In genomic region chr4:53153061-53153460, GRCm38 (mm10) we compare ENCODE assay signal across 18 mouse cellular contexts. TPM values are rescaled to one million over a fixed set of nuclear protein-coding genes. Genes with fewer than 3 reads are reported as not detected.
DNase-seq lines count a peak whose midpoint lies in the region; TF ChIP-seq lines count a peak whose summit lies in the region.
"Had no signal": no experiment of that assay in that cellular context is flagged by ENCODE, and none has a peak within 500 bp of the region (broad histone marks: within the 10 kb centered on the region; RNA-seq: fewer than 3 reads in every experiment).

No protein-coding gene starts in this region.

- DNase-seq in gastrocnemius, adult 2 months: no peak
- no peak for DNase-seq in gastrocnemius, postnatal 10 days
- peak; percentile 72 for DNase-seq in liver, adult 2 months (ENCODE audit: extremely low read depth, low read depth, low spot score)
- DNase-seq in liver: no peak
- DNase-seq in brain, adult 2 months (ENCODE audit: low read depth, low spot score): peak; percentile 30
- DNase-seq in hindbrain, embryonic 10.5 days (ENCODE audit: low spot score): no peak
- no peak for DNase-seq in lung, adult 2 months
- DNase-seq: adrenal gland, postnatal 14 days; cerebellum, adult 11-12 months; cerebellum, adult 9-11 months; embryo, embryonic 11 days; heart, postnatal 4 days had no signal

- no peaks in the 10 kb centered on the region for H3K36me3 ChIP-seq in liver, adult 2 months (ENCODE audit: control insufficient read depth, insufficient read depth, low read length)
- H3K36me3 ChIP-seq in hindbrain, embryonic 10.5 days: no peaks in the 10 kb centered on the region
- H3K36me3 ChIP-seq: embryonic facial prominence, embryonic 15.5 days; forebrain, embryonic 10.5 days; heart, embryonic 12.5 days; hindbrain, embryonic 13.5 days had no signal

- peaks cover 40% of the 10 kb centered on the region for H3K79me2 ChIP-seq in liver, adult 2 months (ENCODE audit: control insufficient read depth, insufficient read depth, low read length)

- no peak for TF ChIP-seq POLR2A in liver, adult 2 months (IDR thresholded peaks at IDR 0.05; ENCODE audit: extremely low read depth, insufficient read depth, low read length)
- TF ChIP-seq POLR2A in lung, adult 2 months (IDR thresholded peaks at IDR 0.05; ENCODE audit: borderline replicate concordance, extremely low read depth, low read depth, low read length): no peak

- 30% methylated on average over 4 of the region's 4 CpGs for WGBS in liver, adult 2 months
- WGBS in hindbrain, embryonic 10.5 days: 66% methylated on average over 4 of the region's 4 CpGs
- 73% methylated on average over 4 of the region's 4 CpGs for WGBS in lung, adult 2 months

- H3K27me3 ChIP-seq in liver, adult 2 months (ENCODE audit: control insufficient read depth, insufficient read depth, low read length): no peaks in the 10 kb centered on the region
- H3K27me3 ChIP-seq in hindbrain, embryonic 10.5 days (ENCODE audit: insufficient read depth, poor library complexity, severe bottlenecking): no peaks in the 10 kb centered on the region
- H3K27me3 ChIP-seq: embryonic facial prominence, embryonic 15.5 days; heart, embryonic 12.5 days; hindbrain, embryonic 13.5 days had no signal

- H3K4me1 ChIP-seq in liver, adult 2 months (ENCODE audit: control insufficient read depth, insufficient read depth, low read length): peaks cover 54% of the 10 kb centered on the region
- H3K4me1 ChIP-seq in hindbrain, embryonic 10.5 days (replicated peaks): peaks cover 14% of the 10 kb centered on the region; the same call in 1 of the 2 replicates
- peaks cover 15% of the 10 kb centered on the region for H3K4me1 ChIP-seq in lung, adult 2 months (ENCODE audit: control insufficient read depth, insufficient read depth, low read length)

- TF ChIP-seq CTCF in gastrocnemius, adult 2 months (IDR thresholded peaks at IDR 0.05): no peak
- TF ChIP-seq CTCF in liver, adult 2 months (IDR thresholded peaks at IDR 0.05; ENCODE audit: low read depth, low read length): no peak
- no peak for TF ChIP-seq CTCF in lung, adult 2 months (IDR thresholded peaks at IDR 0.05; ENCODE audit: insufficient read depth, low read length)

- H3K4me3 ChIP-seq in gastrocnemius, adult 2 months: no peak overlapping the region
- H3K4me3 ChIP-seq in liver, adult 2 months (ENCODE audit: insufficient read depth, low read depth, low read length): no peak overlapping the region
- no peak overlapping the region for H3K4me3 ChIP-seq in hindbrain, embryonic 10.5 days
- H3K4me3 ChIP-seq in lung, adult 2 months (replicated peaks; ENCODE audit: extremely low read depth, low read depth, low read length): no peak overlapping the region
- H3K4me3 ChIP-seq: embryonic facial prominence, embryonic 15.5 days; erythroblast, embryonic 14.5 days; forebrain, embryonic 10.5 days; heart, embryonic 12.5 days; hindbrain, embryonic 13.5 days had no signal

- H3K9ac ChIP-seq in liver, adult 2 months (ENCODE audit: low read depth, low read length): no peak overlapping the region
- H3K9ac ChIP-seq: embryonic facial prominence, embryonic 15.5 days; heart, embryonic 12.5 days; hindbrain, embryonic 13.5 days had no signal

- intact Hi-C loops in gastrocnemius, adult 2 months (cut with DNase I): no loop called here

- H3K9me3 ChIP-seq in hindbrain, embryonic 10.5 days: no peaks in the 10 kb centered on the region
- H3K9me3 ChIP-seq: embryonic facial prominence, embryonic 15.5 days; forebrain, embryonic 10.5 days; heart, embryonic 12.5 days; hindbrain, embryonic 13.5 days had no signal

- H3K27ac ChIP-seq in gastrocnemius, adult 2 months: peak overlapping the region; percentile 52; the same call in 1 of the 2 replicates
- no peak overlapping the region for H3K27ac ChIP-seq in liver, adult 2 months (replicated peaks; ENCODE audit: insufficient read depth, low read depth, low read length)
- no peak overlapping the region for H3K27ac ChIP-seq in hindbrain, embryonic 10.5 days
- H3K27ac ChIP-seq: embryonic facial prominence, embryonic 15.5 days; forebrain, embryonic 10.5 days; hindbrain, embryonic 13.5 days; hindbrain, postnatal 0 days had no signal

RNA-seq across cellular contexts. Expression of gene Abca1, which starts 6.6 kb away (rescaled TPM):
- 1 to 10 TPM; 5.9 to 8.6 TPM for total RNA-seq in gastrocnemius, adult 2 months (2021)
- 10 to 100 TPM; 13.8 to 18.3 TPM for total RNA-seq in gastrocnemius, postnatal 10 days (2021)
- 65.4 and 89.1 TPM in 2 replicates for total RNA-seq in liver, adult 2 months (2014; rRNA removed)
- polyA plus RNA-seq in liver, adult 2 months (2012; rRNA removed): 17.1 and 21.0 TPM in 2 replicates
- polyA plus RNA-seq in hindbrain, embryonic 10.5 days (2016; fragmentation: Nextera tagmentation; extraction: Ambion mirVana): 2.7 and 3.6 TPM in 2 replicates
- polyA plus RNA-seq in lung, adult 2 months (2012; rRNA removed): 7.8 and 13.2 TPM in 2 replicates

Comparison
In these comparisons a context has a peak if more than half of its experiments do, and no peak if none do; other contexts are left out.
1. DNase-seq: peak in liver, adult 2 months (single experiment) and brain, adult 2 months (single experiment); none in gastrocnemius, adult 2 months (single experiment), gastrocnemius, postnatal 10 days (single experiment), liver (single experiment), hindbrain, embryonic 10.5 days (single experiment) and lung, adult 2 months (single experiment).